Comparison of ENCODE assay signal across 10 mouse cellular contexts in the genomic region with DNA sequence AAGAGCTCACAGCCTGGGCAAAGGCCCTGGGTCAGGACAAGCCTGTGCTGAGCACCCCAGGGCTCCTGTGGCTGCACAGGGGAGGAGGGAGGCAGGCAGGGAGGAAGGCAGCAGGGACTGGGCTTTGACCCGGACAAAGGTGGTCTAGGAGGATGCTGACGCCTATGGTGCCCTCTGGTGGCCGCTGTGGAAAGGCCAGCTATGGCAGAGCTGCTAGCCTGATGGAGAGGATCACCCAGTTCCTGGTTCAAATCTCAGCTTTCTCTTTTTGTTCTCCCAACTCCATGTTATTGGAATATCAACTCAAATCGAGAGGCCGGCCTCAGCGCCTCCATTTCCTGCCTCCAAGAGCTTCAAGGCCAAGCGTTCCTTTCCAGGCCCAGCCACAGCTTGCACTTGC. TPM values are rescaled to one million over a fixed set of nuclear protein-coding genes. Genes with fewer than 3 reads are reported as not detected.
DNase-seq lines count a peak whose midpoint lies in the region; ATAC-seq and TF ChIP-seq lines count a peak whose summit lies in the region.
"Had no signal": no experiment of that assay in that cellular context is flagged by ENCODE, and none has a peak within 500 bp of the region (broad histone marks: within the 10 kb centered on the region; RNA-seq: fewer than 3 reads in every experiment).

No protein-coding gene starts in this region.

- H3K4me3 ChIP-seq in hindbrain, embryonic 10.5 days = no peak overlapping the region
- no peak overlapping the region for H3K4me3 ChIP-seq in hindbrain, embryonic 16.5 days (ENCODE audit: low read length)
- no peak overlapping the region for H3K4me3 ChIP-seq in liver, embryonic 14.5 days (ENCODE audit: insufficient read depth in 1 of 2, low read depth in 2 of 2, low read length in 2 of 2)
- H3K4me3 ChIP-seq: embryonic facial prominence, embryonic 12.5 days; lung, embryonic 15.5 days had no signal

- no peak overlapping the region for H3K27ac ChIP-seq in hindbrain, embryonic 10.5 days
- H3K27ac ChIP-seq in hindbrain, embryonic 16.5 days (ENCODE audit: low read depth, low read length) = no peak overlapping the region
- H3K27ac ChIP-seq in liver, embryonic 14.5 days = no peak overlapping the region
- H3K27ac ChIP-seq: embryonic facial prominence, embryonic 12.5 days; lung, embryonic 15.5 days had no signal

- no peaks in the 10 kb centered on the region for H3K27me3 ChIP-seq in hindbrain, embryonic 10.5 days (ENCODE audit: insufficient read depth, poor library complexity, severe bottlenecking)
- no peaks in the 10 kb centered on the region for H3K27me3 ChIP-seq in hindbrain, embryonic 16.5 days (replicated peaks; ENCODE audit: control insufficient read depth, insufficient read depth, low read length)
- no peaks in the 10 kb centered on the region for H3K27me3 ChIP-seq in liver, embryonic 14.5 days (ENCODE audit: control insufficient read depth, insufficient read depth, low read length)
- H3K27me3 ChIP-seq: embryonic facial prominence, embryonic 12.5 days; lung, embryonic 15.5 days had no signal

- H3K4me1 ChIP-seq in hindbrain, embryonic 10.5 days (replicated peaks) = peaks cover 13% of the 10 kb centered on the region
- peaks cover 2% of the 10 kb centered on the region; the same call in 1 of the 2 replicates for H3K4me1 ChIP-seq in hindbrain, embryonic 16.5 days (ENCODE audit: control insufficient read depth, insufficient read depth, low read depth, low read length)
- peaks cover 15 to 21% of the 10 kb centered on the region in 2 experiments for H3K4me1 ChIP-seq in liver, embryonic 14.5 days (replicated peaks; ENCODE audit: control insufficient read depth in 2 of 2, insufficient read depth in 2 of 2, low read length in 1 of 2)

- DNase-seq in hindbrain, embryonic 10.5 days (ENCODE audit: low spot score) = peak; percentile 82
- DNase-seq in CD4-positive, CD25-positive, alpha-beta regulatory T cell, adult 2 months (ENCODE audit: low read depth, low spot score) = peak; percentile 89
- peak; percentile 71 to 80 for DNase-seq in adrenal gland, postnatal 36 days
- DNase-seq in liver, embryonic 14.5 days (ENCODE audit: low read depth in 3 of 3, low spot score in 3 of 3) = no peak
- peak; percentile 61 to 77 for DNase-seq in spleen, postnatal 14 days (ENCODE audit: low spot score in 2 of 2)
- DNase-seq in left cerebral cortex, postnatal 14 days (ENCODE audit: low spot score in 2 of 2) = no peak

- H3K9me3 ChIP-seq in hindbrain, embryonic 10.5 days = peaks cover 4% of the 10 kb centered on the region; the same call in 1 of the 2 replicates
- H3K9me3 ChIP-seq in hindbrain, embryonic 16.5 days (ENCODE audit: control insufficient read depth, low read length) = peaks cover 2% of the 10 kb centered on the region; the same call in 1 of the 2 replicates
- H3K9me3 ChIP-seq in liver, embryonic 14.5 days (ENCODE audit: control insufficient read depth, low read length) = no peaks in the 10 kb centered on the region
- H3K9me3 ChIP-seq: embryonic facial prominence, embryonic 12.5 days; lung, embryonic 15.5 days had no signal

- no peak for TF ChIP-seq EP300 in liver, embryonic 14.5 days (IDR thresholded peaks at IDR 0.05; ENCODE audit: low read depth)

- 12% methylated on average over 7 of the region's 7 CpGs for WGBS in hindbrain, embryonic 10.5 days
- 11% methylated on average over 7 of the region's 7 CpGs for WGBS in hindbrain, embryonic 16.5 days
- WGBS in liver, embryonic 14.5 days (ENCODE audit: insufficient replicate concordance) = 6% methylated on average over 7 of the region's 7 CpGs

- no peaks in the 10 kb centered on the region for H3K36me3 ChIP-seq in hindbrain, embryonic 10.5 days
- no peaks in the 10 kb centered on the region for H3K36me3 ChIP-seq in hindbrain, embryonic 16.5 days (ENCODE audit: control insufficient read depth, insufficient read depth, low read length)
- H3K36me3 ChIP-seq in liver, embryonic 14.5 days (replicated peaks; ENCODE audit: control insufficient read depth, insufficient read depth, low read depth) = no peaks in the 10 kb centered on the region
- H3K36me3 ChIP-seq: embryonic facial prominence, embryonic 12.5 days; lung, embryonic 15.5 days had no signal

- intact Hi-C loops in left cerebral cortex, postnatal 14 days (cut with DNase I) = loop anchor here (10.0 kb wide), 2 partner anchors 45 to 155 kb away; a partner anchor contains a TSS

- H3K9ac ChIP-seq in hindbrain, embryonic 16.5 days (ENCODE audit: low read depth, low read length) = no peak overlapping the region
- H3K9ac ChIP-seq in liver, embryonic 14.5 days (replicated peaks) = no peak overlapping the region
- H3K9ac ChIP-seq: embryonic facial prominence, embryonic 12.5 days; lung, embryonic 15.5 days had no signal

- TF ChIP-seq CTCF in liver, embryonic 14.5 days (IDR thresholded peaks at IDR 0.05; ENCODE audit: low read depth) = peak; percentile 97

- ATAC-seq in hindbrain, embryonic 16.5 days = no peak
- ATAC-seq in granulocyte monocyte progenitor cell, adult 5-6 weeks (replicated peaks; ENCODE audit: poor library complexity, severe bottlenecking) = peak; percentile 48
- no peak for ATAC-seq in liver, embryonic 14.5 days (ENCODE audit: insufficient read depth)

- H3K4me2 ChIP-seq in hindbrain, embryonic 16.5 days (ENCODE audit: low read length) = no peak overlapping the region
- H3K4me2 ChIP-seq in liver, embryonic 14.5 days (ENCODE audit: low read depth) = no peak overlapping the region
- H3K4me2 ChIP-seq: embryonic facial prominence, embryonic 12.5 days; lung, embryonic 15.5 days had no signal

RNA-seq across cellular contexts. Expression of a gene that starts 5.3 kb away (rescaled TPM):
- polyA plus RNA-seq in hindbrain, embryonic 10.5 days (2016; fragmentation: Nextera tagmentation; extraction: Ambion mirVana) = 71.2 and 76.9 TPM in 2 replicates
- polyA plus RNA-seq in hindbrain, embryonic 16.5 days (2015; fragmentation: Nextera tagmentation; extraction: Ambion mirVana) = 96.0 and 104 TPM in 2 replicates
- 10 to 100 TPM; 79.2 to 84.2 TPM for total RNA-seq in adrenal gland, postnatal 36 days (2021)
- total RNA-seq in granulocyte monocyte progenitor cell, adult 5-6 weeks (2014; fragmentation: Nextera tagmentation) = 17.0 and 25.7 TPM in 2 replicates
- 4.9 and 6.4 TPM in 2 replicates for total RNA-seq in granulocyte monocyte progenitor cell, adult 5-6 weeks (2017)
- polyA plus RNA-seq in liver, embryonic 14.5 days (2012; rRNA removed) = 14.8 and 17.0 TPM in 2 replicates
- polyA plus RNA-seq in liver, embryonic 14.5 days (2014; fragmentation: Nextera tagmentation; extraction: Ambion mirVana) = 17.3 and 17.4 TPM in 2 replicates
- total RNA-seq in left cerebral cortex, postnatal 14 days (2021) = 100 to 1,000 TPM; 102 to 109 TPM

RNA-seq across cellular contexts. Expression of a gene that starts 9.0 kb away (rescaled TPM):
- 297 and 430 TPM in 2 replicates for polyA plus RNA-seq in hindbrain, embryonic 10.5 days (2016; fragmentation: Nextera tagmentation; extraction: Ambion mirVana)
- polyA plus RNA-seq in hindbrain, embryonic 16.5 days (2015; fragmentation: Nextera tagmentation; extraction: Ambion mirVana) = 457 and 712 TPM in 2 replicates
- total RNA-seq in adrenal gland, postnatal 36 days (2021) = 1,000 to 10,000 TPM in 1 of 2 experiments, 100 to 1,000 TPM in 1; 897 to 1,114 TPM
- total RNA-seq in granulocyte monocyte progenitor cell, adult 5-6 weeks (2014; fragmentation: Nextera tagmentation) = 216 and 220 TPM in 2 replicates
- 151 and 250 TPM in 2 replicates for total RNA-seq in granulocyte monocyte progenitor cell, adult 5-6 weeks (2017)
- polyA plus RNA-seq in liver, embryonic 14.5 days (2012; rRNA removed) = 113 and 134 TPM in 2 replicates
- polyA plus RNA-seq in liver, embryonic 14.5 days (2014; fragmentation: Nextera tagmentation; extraction: Ambion mirVana) = 139 and 156 TPM in 2 replicates
- 100 to 1,000 TPM; 573 to 615 TPM for total RNA-seq in left cerebral cortex, postnatal 14 days (2021)

RNA-seq across cellular contexts. Expression of a gene that starts 24.1 kb away (rescaled TPM):
- polyA plus RNA-seq in hindbrain, embryonic 10.5 days (2016; fragmentation: Nextera tagmentation; extraction: Ambion mirVana) = 8.6 and 15.7 TPM in 2 replicates
- 40.9 and 50.2 TPM in 2 replicates for polyA plus RNA-seq in hindbrain, embryonic 16.5 days (2015; fragmentation: Nextera tagmentation; extraction: Ambion mirVana)
- total RNA-seq in adrenal gland, postnatal 36 days (2021) = 10 to 100 TPM; 30.1 to 65.0 TPM
- 4.4 and 5.0 TPM in 2 replicates for total RNA-seq in granulocyte monocyte progenitor cell, adult 5-6 weeks (2014; fragmentation: Nextera tagmentation)
- total RNA-seq in granulocyte monocyte progenitor cell, adult 5-6 weeks (2017) = 0.17 and 2.4 TPM in 2 replicates
- polyA plus RNA-seq in liver, embryonic 14.5 days (2012; rRNA removed) = 5.2 and 6.5 TPM in 2 replicates
- polyA plus RNA-seq in liver, embryonic 14.5 days (2014; fragmentation: Nextera tagmentation; extraction: Ambion mirVana) = 0.82 and 0.90 TPM in 2 replicates
- total RNA-seq in left cerebral cortex, postnatal 14 days (2021) = 10 to 100 TPM; 14.1 to 15.9 TPM

RNA-seq across cellular contexts. Expression of a gene that starts 26.2 kb away (rescaled TPM):
- polyA plus RNA-seq in hindbrain, embryonic 10.5 days (2016; fragmentation: Nextera tagmentation; extraction: Ambion mirVana) = 0.63 and 1.6 TPM in 2 replicates
- polyA plus RNA-seq in hindbrain, embryonic 16.5 days (2015; fragmentation: Nextera tagmentation; extraction: Ambion mirVana) = 0.81 and 1.1 TPM in 2 replicates
- total RNA-seq in adrenal gland, postnatal 36 days (2021) = 1 to 10 TPM; 1.0 to 1.3 TPM
- 30.0 and 31.7 TPM in 2 replicates for total RNA-seq in granulocyte monocyte progenitor cell, adult 5-6 weeks (2014; fragmentation: Nextera tagmentation)
- total RNA-seq in granulocyte monocyte progenitor cell, adult 5-6 weeks (2017) = 23.8 and 34.6 TPM in 2 replicates
- polyA plus RNA-seq in liver, embryonic 14.5 days (2012; rRNA removed) = 4.2 and 4.6 TPM in 2 replicates
- polyA plus RNA-seq in liver, embryonic 14.5 days (2014; fragmentation: Nextera tagmentation; extraction: Ambion mirVana) = 3.2 and 4.7 TPM in 2 replicates
- 1 to 10 TPM; 2.2 to 3.2 TPM for total RNA-seq in left cerebral cortex, postnatal 14 days (2021)

RNA-seq across cellular contexts. Expression of a gene that starts 50.3 kb away (rescaled TPM):
- 0.39 and 0.42 TPM in 2 replicates for polyA plus RNA-seq in hindbrain, embryonic 10.5 days (2016; fragmentation: Nextera tagmentation; extraction: Ambion mirVana)
- polyA plus RNA-seq in hindbrain, embryonic 16.5 days (2015; fragmentation: Nextera tagmentation; extraction: Ambion mirVana) = 0.65 and 0.79 TPM in 2 replicates
- total RNA-seq in adrenal gland, postnatal 36 days (2021) = 1 to 10 TPM; 1.1 to 1.2 TPM
- 7.8 and 10.5 TPM in 2 replicates for total RNA-seq in granulocyte monocyte progenitor cell, adult 5-6 weeks (2014; fragmentation: Nextera tagmentation)
- 7.0 and 9.2 TPM in 2 replicates for total RNA-seq in granulocyte monocyte progenitor cell, adult 5-6 weeks (2017)
- 1.5 and 1.8 TPM in 2 replicates for polyA plus RNA-seq in liver, embryonic 14.5 days (2012; rRNA removed)
- 1.4 and 1.5 TPM in 2 replicates for polyA plus RNA-seq in liver, embryonic 14.5 days (2014; fragmentation: Nextera tagmentation; extraction: Ambion mirVana)
- total RNA-seq in left cerebral cortex, postnatal 14 days (2021) = under 1 TPM; 0.33 to 0.44 TPM

Comparison
In these comparisons a context has a peak if more than half of its experiments do, and no peak if none do; other contexts are left out.
1. DNase-seq: peak in hindbrain, embryonic 10.5 days (single experiment), CD4-positive, CD25-positive, alpha-beta regulatory T cell, adult 2 months (single experiment), adrenal gland, postnatal 36 days (2 of 2) and spleen, postnatal 14 days (2 of 2); none in liver, embryonic 14.5 days (0 of 3) and left cerebral cortex, postnatal 14 days (0 of 2).